Mouse (Mus musculus) small intestine, adult 10 weeks (tissue): ENCODE results near the gene Igsf6. TPM values are rescaled to one million over a fixed set of nuclear protein-coding genes. Genes with fewer than 3 reads are reported as not detected.

Source experiments
- polyA plus RNA-seq: library from polyadenylated mRNA; stranded (reverse); fragments of 350-450 nt; fragmentation: Illumina TruSeq; extraction: RNeasy Lipid Tissue Mini Kit (QIAGEN cat#74804); gene quantifications from one replicate; pipeline ENCODE4 v1.2.3, GENCODE M21; 2014; ENCODE audit warnings: low replicate concordance

Igsf6 gene
- 14.6 TPM for polyA plus RNA-seq

GRCm38 (mm10) chr7:121074281-121074680, at the start of gene Igsf6:
TSS of gene Igsf6 (minus strand) at chr7:121074572.

GRCm38 (mm10) chr7:121081350-121081749, 7.0 kb upstream of the Igsf6 start, which contains the start of gene Otoa:
TSS of gene Otoa (plus strand) at chr7:121081650.

GRCm38 (mm10) chr7:121033856-121034652, 40.3 kb downstream of the Igsf6 start, which contains the start of gene Mettl9:
TSS of gene Mettl9 (plus strand) at chr7:121034445.

Other genes starting within 250 kb of the Igsf6 start
- 2.9 TPM for gene Eef2k, start 231.7 kb downstream of the Igsf6 start, polyA plus RNA-seq
- gene Polr3e, start 156.8 kb downstream of the Igsf6 start, polyA plus RNA-seq = 7.6 TPM
- gene Cdr2, start 92.3 kb downstream of the Igsf6 start, polyA plus RNA-seq = 190 TPM
- gene Mfsd13b, start 92.1 kb downstream of the Igsf6 start, polyA plus RNA-seq = 0.52 TPM
- 409 TPM for gene Mettl9, start 40.1 kb downstream of the Igsf6 start, polyA plus RNA-seq
- not detected for gene Otoa, start 7.1 kb upstream of the Igsf6 start, polyA plus RNA-seq